Mouse (Mus musculus): ENCODE data around the gene Mrpl3. TPM values are rescaled to one million over a fixed set of nuclear protein-coding genes. Genes with fewer than 3 reads are reported as not detected.

Mrpl3 gene
- 91.8 and 114 TPM in 2 replicates for total RNA-seq (2014; rRNA removed; ENCODE audit: low replicate concordance)
- polyA plus RNA-seq (2015; fragmentation: Nextera tagmentation; extraction: Ambion mirVana): 139 and 149 TPM in 2 replicates

DNA sequence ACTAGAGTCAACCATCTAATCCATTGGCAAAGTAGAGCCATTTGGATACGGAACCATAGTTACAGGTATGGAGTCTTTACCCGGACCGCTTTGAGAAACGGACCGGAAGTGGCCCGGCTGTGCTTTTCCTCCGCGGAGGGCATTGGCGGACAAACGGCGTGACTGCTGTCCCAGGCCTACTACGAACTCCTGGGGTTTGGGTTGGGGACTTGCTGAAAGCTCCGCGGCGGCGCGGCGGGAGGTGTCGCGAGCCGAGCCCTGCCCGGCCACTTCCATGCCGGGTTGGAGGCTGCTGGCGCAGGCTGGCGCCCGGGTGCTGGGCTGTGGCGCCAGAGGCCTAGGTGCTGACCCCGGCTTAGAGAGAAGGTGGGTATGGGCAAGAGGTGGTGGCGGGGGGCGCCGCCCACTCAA is at the start of gene Mrpl3:
Mrpl3 (plus strand) TSS at position 93 of the 411 bp plus-strand sequence.
- peaks cover 7% of the 10 kb centered on the region; the same call in 1 of the 2 replicates for H3K4me1 ChIP-seq (ENCODE audit: control insufficient read depth, insufficient read depth)
- H3K27ac ChIP-seq (ENCODE audit: low read depth): peak within 1 kb of the TSS; percentile 77
- ATAC-seq (ENCODE audit: insufficient read depth, low read depth) (peak; percentile 83), DNase-seq (ENCODE audit: low spot score) (peak; percentile 54)
- peak within 1 kb of the TSS; percentile 80 for H3K4me2 ChIP-seq (ENCODE audit: low read depth, low read length)
- under 1% methylated on average over 31 of the region's 31 CpGs for WGBS
- peak within 1 kb of the TSS; percentile 96 for H3K9ac ChIP-seq (replicated peaks; ENCODE audit: low read depth, low read length)
- TF ChIP-seq CTCF (IDR thresholded peaks at IDR 0.05; ENCODE audit: low read depth): no peak
- no peak for TF ChIP-seq EP300 (IDR thresholded peaks at IDR 0.05; ENCODE audit: low read depth)
- H3K4me3 ChIP-seq (ENCODE audit: low read depth, low read length): peak within 1 kb of the TSS; percentile 91
- H3K9me3 ChIP-seq (replicated peaks; ENCODE audit: control insufficient read depth, low read length): no peaks in the 10 kb centered on the region
- H3K27me3 ChIP-seq (ENCODE audit: control insufficient read depth, insufficient read depth, low read length): no peaks in the 10 kb centered on the region
- peaks cover 27% of the 10 kb centered on the region for H3K36me3 ChIP-seq (replicated peaks; ENCODE audit: control insufficient read depth, insufficient read depth, low read length)

DNA sequence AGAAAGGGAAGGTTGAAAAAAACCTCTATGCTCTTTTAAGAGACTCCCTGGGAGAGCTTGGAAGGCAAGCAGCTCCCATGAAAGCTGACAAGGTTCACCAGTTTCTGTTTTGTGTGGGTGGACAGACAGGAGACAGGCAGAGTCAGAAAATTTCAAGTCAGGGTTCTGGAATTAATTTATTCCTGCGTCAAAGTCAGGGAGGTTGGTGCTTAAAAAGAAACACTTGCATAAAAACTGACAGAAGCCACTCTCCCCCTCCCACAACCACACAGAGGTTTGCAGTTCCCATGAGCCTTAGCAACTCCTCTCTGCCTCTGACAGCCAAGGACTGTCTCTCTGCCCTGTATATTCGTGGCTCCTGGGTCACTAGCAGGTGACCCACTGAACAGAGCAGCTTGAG is 42.3 kb upstream of the Mrpl3 start:
- ATAC-seq (ENCODE audit: insufficient read depth, low read depth): no peak
- no peak overlapping the region for H3K27ac ChIP-seq (ENCODE audit: low read depth)
- H3K36me3 ChIP-seq (replicated peaks; ENCODE audit: control insufficient read depth, insufficient read depth, low read length): no peaks in the 10 kb centered on the region
- H3K4me3 ChIP-seq (ENCODE audit: low read depth, low read length): no peak overlapping the region
- H3K4me2 ChIP-seq (ENCODE audit: low read depth, low read length): no peak overlapping the region
- no peaks in the 10 kb centered on the region for H3K27me3 ChIP-seq (ENCODE audit: control insufficient read depth, insufficient read depth, low read length)
- H3K9ac ChIP-seq (replicated peaks; ENCODE audit: low read depth, low read length): no peak overlapping the region
- DNase-seq (ENCODE audit: low spot score): no peak
- 13% methylated on average over 2 of the region's 2 CpGs for WGBS
- H3K9me3 ChIP-seq (replicated peaks; ENCODE audit: control insufficient read depth, low read length): no peaks in the 10 kb centered on the region
- no peaks in the 10 kb centered on the region for H3K4me1 ChIP-seq (ENCODE audit: control insufficient read depth, insufficient read depth)
- TF ChIP-seq EP300 (IDR thresholded peaks at IDR 0.05; ENCODE audit: low read depth) (no peak), CTCF (IDR thresholded peaks at IDR 0.05; ENCODE audit: low read depth) (no peak)

DNA sequence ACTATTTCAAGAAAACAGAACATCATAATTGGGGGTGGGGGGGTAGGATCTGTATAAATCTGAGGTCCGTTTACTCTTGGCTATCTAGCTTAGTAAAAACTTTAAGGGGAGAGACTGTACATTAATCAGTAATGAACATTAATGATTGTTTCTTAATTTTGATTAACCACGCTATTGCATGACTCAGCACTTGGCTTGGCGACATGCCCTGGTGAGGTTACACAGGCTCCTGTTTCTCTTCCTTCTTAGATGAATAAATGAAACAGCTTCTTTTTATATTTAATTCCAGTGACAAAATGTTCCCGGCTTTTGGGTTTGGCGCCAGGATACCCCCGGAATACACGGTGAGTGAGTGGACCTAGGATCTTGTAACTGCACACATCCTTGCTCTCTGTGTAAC is 34.9 kb upstream of the Mrpl3 start:
- no peak overlapping the region for H3K4me2 ChIP-seq (ENCODE audit: low read depth, low read length)
- DNase-seq (ENCODE audit: low spot score) (no peak), ATAC-seq (ENCODE audit: insufficient read depth, low read depth) (no peak)
- no peak for TF ChIP-seq EP300 (IDR thresholded peaks at IDR 0.05; ENCODE audit: low read depth)
- no peak for TF ChIP-seq CTCF (IDR thresholded peaks at IDR 0.05; ENCODE audit: low read depth)
- no peak overlapping the region for H3K9ac ChIP-seq (replicated peaks; ENCODE audit: low read depth, low read length)
- no peak overlapping the region for H3K4me3 ChIP-seq (ENCODE audit: low read depth, low read length)
- no peaks in the 10 kb centered on the region for H3K36me3 ChIP-seq (replicated peaks; ENCODE audit: control insufficient read depth, insufficient read depth, low read length)
- 77% methylated on average over 7 of the region's 7 CpGs for WGBS
- H3K27me3 ChIP-seq (ENCODE audit: control insufficient read depth, insufficient read depth, low read length): no peaks in the 10 kb centered on the region
- H3K27ac ChIP-seq (ENCODE audit: low read depth): no peak overlapping the region
- no peaks in the 10 kb centered on the region for H3K9me3 ChIP-seq (replicated peaks; ENCODE audit: control insufficient read depth, low read length)
- no peaks in the 10 kb centered on the region for H3K4me1 ChIP-seq (ENCODE audit: control insufficient read depth, insufficient read depth)

DNA sequence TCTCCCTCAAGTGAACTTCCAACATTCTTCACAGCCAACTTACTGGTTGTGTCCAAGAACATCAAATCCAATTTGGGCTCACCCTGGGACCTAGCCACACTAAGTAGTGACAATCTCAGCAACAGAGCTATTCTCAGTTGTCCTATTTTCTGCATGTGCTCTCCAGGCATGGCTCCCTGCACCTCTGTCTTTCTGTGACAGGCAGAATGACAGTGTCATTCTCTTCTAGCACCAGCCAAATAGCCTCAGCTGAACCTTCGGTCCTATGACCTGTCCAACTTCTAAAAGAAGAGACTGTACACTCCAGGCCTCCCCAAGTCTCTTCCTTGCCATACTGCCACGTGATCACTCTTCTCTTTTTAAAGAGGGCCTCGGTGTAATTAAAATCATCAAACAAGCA is 24.7 kb upstream of the Mrpl3 start:
- 58% methylated on average over 3 of the region's 3 CpGs for WGBS
- no peak for DNase-seq (ENCODE audit: low spot score)
- TF ChIP-seq CTCF (IDR thresholded peaks at IDR 0.05; ENCODE audit: low read depth) (no peak), EP300 (IDR thresholded peaks at IDR 0.05; ENCODE audit: low read depth) (no peak)
- H3K9me3 ChIP-seq (replicated peaks; ENCODE audit: control insufficient read depth, low read length): no peaks in the 10 kb centered on the region
- no peak overlapping the region for H3K27ac ChIP-seq (ENCODE audit: low read depth)
- H3K4me1 ChIP-seq (ENCODE audit: control insufficient read depth, insufficient read depth): no peaks in the 10 kb centered on the region
- no peaks in the 10 kb centered on the region for H3K36me3 ChIP-seq (replicated peaks; ENCODE audit: control insufficient read depth, insufficient read depth, low read length)
- no peak for ATAC-seq (ENCODE audit: insufficient read depth, low read depth)
- no peak overlapping the region for H3K4me2 ChIP-seq (ENCODE audit: low read depth, low read length)
- H3K9ac ChIP-seq (replicated peaks; ENCODE audit: low read depth, low read length): no peak overlapping the region
- no peak overlapping the region for H3K4me3 ChIP-seq (ENCODE audit: low read depth, low read length)
- no peaks in the 10 kb centered on the region for H3K27me3 ChIP-seq (ENCODE audit: control insufficient read depth, insufficient read depth, low read length)

DNA sequence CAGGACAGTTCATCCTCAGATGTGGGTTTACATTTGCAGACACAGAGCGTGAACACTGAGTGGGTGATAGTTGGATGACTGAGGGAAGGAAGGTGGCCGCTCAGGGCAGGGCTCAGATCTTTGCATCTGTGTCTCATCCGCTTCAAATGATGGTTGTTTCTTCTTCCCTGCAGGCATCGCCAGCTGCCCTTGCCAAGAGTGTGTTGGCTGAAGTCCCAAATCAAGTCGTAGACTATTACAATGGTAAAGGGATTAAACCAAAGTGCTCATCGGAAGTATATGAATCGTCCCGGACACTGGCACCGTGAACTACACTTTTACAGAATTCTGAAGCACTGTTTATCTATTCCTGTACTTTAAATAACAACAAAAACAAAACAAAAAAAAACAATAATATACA is 20.5 kb upstream of the Mrpl3 start:
- no peaks in the 10 kb centered on the region for H3K36me3 ChIP-seq (replicated peaks; ENCODE audit: control insufficient read depth, insufficient read depth, low read length)
- H3K9me3 ChIP-seq (replicated peaks; ENCODE audit: control insufficient read depth, low read length): no peaks in the 10 kb centered on the region
- 80% methylated on average over 9 of the region's 9 CpGs for WGBS
- TF ChIP-seq EP300 (IDR thresholded peaks at IDR 0.05; ENCODE audit: low read depth): no peak
- no peak for TF ChIP-seq CTCF (IDR thresholded peaks at IDR 0.05; ENCODE audit: low read depth)
- DNase-seq (ENCODE audit: low spot score): no peak
- no peak for ATAC-seq (ENCODE audit: insufficient read depth, low read depth)
- no peak overlapping the region for H3K4me3 ChIP-seq (ENCODE audit: low read depth, low read length)
- no peaks in the 10 kb centered on the region for H3K4me1 ChIP-seq (ENCODE audit: control insufficient read depth, insufficient read depth)
- H3K9ac ChIP-seq (replicated peaks; ENCODE audit: low read depth, low read length): no peak overlapping the region
- H3K27me3 ChIP-seq (ENCODE audit: control insufficient read depth, insufficient read depth, low read length): no peaks in the 10 kb centered on the region
- H3K4me2 ChIP-seq (ENCODE audit: low read depth, low read length): no peak overlapping the region
- no peak overlapping the region for H3K27ac ChIP-seq (ENCODE audit: low read depth)

DNA sequence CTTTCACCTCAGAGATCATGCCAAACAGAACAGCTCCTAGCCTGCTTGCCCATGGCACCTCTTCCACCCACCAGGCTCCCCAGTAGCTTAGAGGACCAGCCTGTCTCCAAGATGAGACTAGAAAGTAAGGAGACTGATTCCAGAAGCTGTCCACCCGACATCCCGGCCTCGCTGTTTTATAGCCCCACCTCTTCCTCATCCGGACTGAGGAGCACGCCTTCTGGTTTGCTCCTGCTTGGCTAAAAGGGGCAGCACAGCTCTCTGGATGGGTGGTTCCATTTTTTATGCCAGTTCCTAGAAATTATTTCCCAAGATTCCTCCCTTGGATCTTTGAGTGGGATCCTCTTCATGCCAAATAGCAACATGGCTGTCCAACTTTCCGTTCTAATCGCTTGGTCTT is 19.4 kb upstream of the Mrpl3 start:
- TF ChIP-seq CTCF (IDR thresholded peaks at IDR 0.05; ENCODE audit: low read depth) (no peak), EP300 (IDR thresholded peaks at IDR 0.05; ENCODE audit: low read depth) (no peak)
- ATAC-seq (ENCODE audit: insufficient read depth, low read depth) (no peak), DNase-seq (ENCODE audit: low spot score) (no peak)
- WGBS: 79% methylated on average over 7 of the region's 7 CpGs
- Histone ChIP-seq H3K27ac (ENCODE audit: low read depth) (no peak overlapping the region), H3K36me3 (replicated peaks; ENCODE audit: control insufficient read depth, insufficient read depth, low read length) (no peaks in the 10 kb centered on the region), H3K4me3 (ENCODE audit: low read depth, low read length) (no peak overlapping the region), H3K9ac (replicated peaks; ENCODE audit: low read depth, low read length) (no peak overlapping the region), H3K9me3 (replicated peaks; ENCODE audit: control insufficient read depth, low read length) (no peaks in the 10 kb centered on the region), H3K27me3 (ENCODE audit: control insufficient read depth, insufficient read depth, low read length) (no peaks in the 10 kb centered on the region), H3K4me2 (ENCODE audit: low read depth, low read length) (no peak overlapping the region), H3K4me1 (ENCODE audit: control insufficient read depth, insufficient read depth) (no peaks in the 10 kb centered on the region)

Data from heart, postnatal 0 days (tissue).